Mouse (Mus musculus): ENCODE results near the gene Ppp1r3c. TPM values are rescaled to one million over a fixed set of nuclear protein-coding genes. Genes with fewer than 3 reads are reported as not detected.

The Ppp1r3c gene
- total and polyA plus RNA-seq, 3 experiments, result not detected

DNA sequence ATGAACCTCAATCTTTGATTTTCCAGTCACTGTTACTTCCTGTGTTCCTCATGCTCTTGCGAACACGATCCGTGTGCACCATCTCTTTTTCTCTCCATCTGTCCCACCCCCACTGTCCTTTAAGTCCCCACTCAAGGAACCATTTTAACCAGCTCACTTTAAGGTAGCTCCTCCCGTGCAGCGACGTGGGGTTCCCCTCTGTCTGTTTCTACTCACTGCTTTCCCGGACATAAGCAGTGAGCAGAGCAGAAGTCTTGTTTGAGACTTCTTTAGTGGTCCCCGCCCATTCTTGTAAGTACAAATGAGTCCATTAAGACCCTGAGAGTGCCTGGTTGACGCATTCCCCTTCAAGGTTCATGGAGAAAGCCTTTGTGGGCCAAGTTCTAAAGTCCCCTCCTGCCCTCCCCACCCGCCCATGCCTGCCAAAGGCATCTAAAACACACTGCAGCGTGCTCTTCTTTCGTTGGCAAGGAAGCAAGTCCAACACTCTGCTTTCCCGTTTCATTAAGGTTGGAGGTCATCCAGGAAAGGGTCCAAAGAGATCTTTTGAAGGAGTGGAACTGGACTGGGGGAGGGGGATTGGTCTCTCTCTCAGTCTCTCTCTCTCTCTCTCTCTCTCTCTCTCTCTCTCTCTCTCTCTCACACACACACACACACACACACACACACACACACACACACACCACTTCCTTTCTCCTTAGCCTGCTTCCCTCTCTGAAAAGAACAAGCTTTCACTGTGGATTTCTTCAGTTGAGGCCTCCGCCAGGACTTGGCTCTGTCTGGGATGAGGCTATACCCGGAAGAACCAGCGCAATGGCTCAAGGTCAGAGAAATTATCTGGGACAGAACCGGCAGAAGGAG, 30.9 kb downstream of the Ppp1r3c start:
- DNase-seq (ENCODE audit: low read depth, low spot score), result no peak
- Histone ChIP-seq H3K4me3 (ENCODE audit: control insufficient read depth in 1 of 2, insufficient read depth in 1 of 2, low read depth in 2 of 2, low read length in 2 of 2) (no peak overlapping the region), H3K9ac (ENCODE audit: control insufficient read depth, low read depth, low read length, poor library complexity, severe bottlenecking) (no peak overlapping the region), H3K27me3 (ENCODE audit: control insufficient read depth in 1 of 2, insufficient read depth in 2 of 2, low read length in 2 of 2) (peaks cover 0 to 2% of the 10 kb centered on the region in 2 experiments; a peak in 2 of 4 replicates), H3K9me3 (replicated peaks; ENCODE audit: insufficient read depth, low read length) (no peaks in the 10 kb centered on the region), H3K27ac (ENCODE audit: control insufficient read depth, low read depth, low read length) (no peak overlapping the region), H3K36me3 (ENCODE audit: control insufficient read depth in 1 of 2, insufficient read depth in 2 of 2, low read length in 2 of 2) (no peaks in the 10 kb centered on the region), H3K4me1 (ENCODE audit: control insufficient read depth in 1 of 2, insufficient read depth in 2 of 2, low read length in 2 of 2) (no peaks in the 10 kb centered on the region), H3K79me2 (ENCODE audit: control insufficient read depth, insufficient read depth, low read length, poor library complexity) (no peaks in the 10 kb centered on the region)
- no peak for TF ChIP-seq MXI1 (IDR thresholded peaks at IDR 0.05; ENCODE audit: low read depth, low read length)
- no peak for TF ChIP-seq ELF1 (IDR thresholded peaks at IDR 0.05; ENCODE audit: low read depth, low read length)
- TF ChIP-seq MAFK (IDR thresholded peaks at IDR 0.05; ENCODE audit: borderline replicate concordance, low read depth, low read length), result no peak
- TF ChIP-seq POLR2AphosphoS2 (IDR thresholded peaks at IDR 0.05; ENCODE audit: low read length), result no peak
- no peak for TF ChIP-seq SMC3 (IDR thresholded peaks at IDR 0.05; ENCODE audit: low read depth, low read length)

- no peaks in the 10 kb centered on the region for H3K9me3 ChIP-seq (replicated peaks; ENCODE audit: insufficient read depth, low read length)
- no peaks in the 10 kb centered on the region for H3K79me2 ChIP-seq (ENCODE audit: control insufficient read depth, insufficient read depth, low read length, poor library complexity)
- H3K4me3 ChIP-seq (ENCODE audit: control insufficient read depth in 1 of 2, insufficient read depth in 1 of 2, low read depth in 2 of 2, low read length in 2 of 2), result no peak overlapping the region
- H3K36me3 ChIP-seq (ENCODE audit: control insufficient read depth in 1 of 2, insufficient read depth in 2 of 2, low read length in 2 of 2), result no peaks in the 10 kb centered on the region
- no peak for DNase-seq (ENCODE audit: low read depth, low spot score)
- no peak overlapping the region for H3K9ac ChIP-seq (ENCODE audit: control insufficient read depth, low read depth, low read length, poor library complexity, severe bottlenecking)
- TF ChIP-seq GATA1 (IDR thresholded peaks at IDR 0.05; ENCODE audit: low read depth, low read length), result no peak
- TF ChIP-seq GABPA (IDR thresholded peaks at IDR 0.05; ENCODE audit: low read depth, low read length), result no peak
- TF ChIP-seq CTCF (IDR thresholded peaks at IDR 0.05 in 2 of 3, conservative IDR thresholded peaks at IDR 0.05 in 1 of 3; ENCODE audit: control insufficient read depth in 1 of 3, insufficient read depth in 1 of 3, low read depth in 2 of 3, low read length in 3 of 3, poor library complexity in 1 of 3, severe bottlenecking in 1 of 3), result no peak
- TF ChIP-seq TCF12 (IDR thresholded peaks at IDR 0.05; ENCODE audit: low read depth, low read length), result no peak
- TF ChIP-seq MYC (IDR thresholded peaks at IDR 0.05; ENCODE audit: low read depth, low read length), result no peak
- no peak for TF ChIP-seq ZC3H11A (IDR thresholded peaks at IDR 0.05; ENCODE audit: low read depth, low read length)
- no peak for TF ChIP-seq CHD2 (IDR thresholded peaks at IDR 0.05; ENCODE audit: low read length)
- no peak for TF ChIP-seq POLR2AphosphoS5 (IDR thresholded peaks at IDR 0.05; ENCODE audit: borderline replicate concordance, low read depth, low read length)
- no peak for TF ChIP-seq USF1 (IDR thresholded peaks at IDR 0.05; ENCODE audit: low read depth, low read length)
- TF ChIP-seq ELF1 (IDR thresholded peaks at IDR 0.05; ENCODE audit: low read depth, low read length), result no peak
- no peak for TF ChIP-seq MXI1 (IDR thresholded peaks at IDR 0.05; ENCODE audit: low read depth, low read length)
- TF ChIP-seq NELFE (IDR thresholded peaks at IDR 0.05; ENCODE audit: low read depth, low read length), result no peak
- TF ChIP-seq MAFK (IDR thresholded peaks at IDR 0.05; ENCODE audit: borderline replicate concordance, low read depth, low read length), result no peak
- no peak for TF ChIP-seq SMC3 (IDR thresholded peaks at IDR 0.05; ENCODE audit: low read depth, low read length)
- no peak for TF ChIP-seq USF2 (IDR thresholded peaks at IDR 0.05; ENCODE audit: borderline replicate concordance in 1 of 2, insufficient read depth in 1 of 2, low read depth in 1 of 2, low read length in 2 of 2)
- TF ChIP-seq TAL1 (IDR thresholded peaks at IDR 0.05; ENCODE audit: low read length), result no peak
- peaks cover 0 to 2% of the 10 kb centered on the region in 2 experiments; a peak in 2 of 4 replicates for H3K27me3 ChIP-seq (ENCODE audit: control insufficient read depth in 1 of 2, insufficient read depth in 2 of 2, low read length in 2 of 2)
- H3K4me1 ChIP-seq (ENCODE audit: control insufficient read depth in 1 of 2, insufficient read depth in 2 of 2, low read length in 2 of 2), result no peaks in the 10 kb centered on the region
- no peak overlapping the region for H3K27ac ChIP-seq (ENCODE audit: control insufficient read depth, low read depth, low read length)
These were observed 31.7 kb downstream of the Ppp1r3c start for GRCm38 (mm10) chr19:36704763-36705162.
